Mouse (Mus musculus): ENCODE data around the gene B4galnt3.

DNA sequence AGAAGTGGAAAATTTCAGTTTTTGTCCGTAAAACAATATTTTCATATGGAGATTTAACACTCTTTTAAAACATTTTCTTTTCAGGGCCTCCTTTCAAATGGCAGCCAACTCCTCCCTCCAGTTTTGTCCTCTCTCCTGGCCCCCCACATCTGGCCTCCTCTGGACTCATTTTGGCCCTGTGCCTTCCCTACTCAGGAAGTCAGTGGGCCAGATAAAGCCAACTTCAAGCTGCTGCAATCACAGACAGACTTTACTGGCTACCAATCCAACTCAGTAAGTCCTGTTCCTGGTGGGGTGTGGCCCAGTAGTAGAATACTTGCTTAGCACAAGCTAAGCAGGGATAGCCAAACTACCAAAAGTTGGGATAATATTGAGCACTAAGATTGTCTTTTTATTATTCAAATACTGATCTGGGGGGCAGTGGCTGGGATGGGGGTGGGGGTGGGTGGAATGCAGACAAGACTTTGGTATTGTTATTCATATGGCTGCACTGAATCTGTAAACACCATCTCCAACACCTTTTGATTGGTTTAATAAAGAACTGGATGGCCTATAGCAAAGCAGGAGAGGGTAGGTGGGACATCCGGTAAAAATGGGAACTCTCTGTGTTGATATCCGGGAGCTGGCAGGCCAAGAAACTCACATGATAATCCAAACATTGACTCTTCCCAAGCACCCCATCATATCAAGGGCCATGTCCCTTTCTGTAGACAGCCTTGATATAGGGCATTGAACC is 12.7 kb upstream of the B4galnt3 start:
- TF ChIP-seq POLR2A (IDR thresholded peaks at IDR 0.05; ENCODE audit: insufficient read length, low read depth) (no peak), CEBPB (IDR thresholded peaks at IDR 0.05; ENCODE audit: insufficient read depth, poor library complexity, severe bottlenecking) (no peak), TCF12 (IDR thresholded peaks at IDR 0.05; ENCODE audit: insufficient read depth, poor library complexity, severe bottlenecking) (no peak), POLR2AphosphoS2 (IDR thresholded peaks at IDR 0.05; ENCODE audit: insufficient read length, low read depth) (no peak), E2F4 (IDR thresholded peaks at IDR 0.05; ENCODE audit: insufficient read depth) (no peak), MYOD1 (IDR thresholded peaks at IDR 0.05; ENCODE audit: control insufficient read depth in 1 of 3, insufficient read length in 2 of 3, low read depth in 2 of 3) (no peak), TCF3 (IDR thresholded peaks at IDR 0.05; ENCODE audit: insufficient read length, low read depth) (no peak), MAX (IDR thresholded peaks at IDR 0.05; ENCODE audit: low read depth) (no peak)
